Mouse (Mus musculus): ENCODE measurements around the gene Rad54l. TPM values are rescaled to one million over a fixed set of nuclear protein-coding genes. Genes with fewer than 3 reads are reported as not detected.

Rad54l gene
- total RNA-seq, 2 experiments from 2014 or later = 0.28 to 0.71 TPM

DNA sequence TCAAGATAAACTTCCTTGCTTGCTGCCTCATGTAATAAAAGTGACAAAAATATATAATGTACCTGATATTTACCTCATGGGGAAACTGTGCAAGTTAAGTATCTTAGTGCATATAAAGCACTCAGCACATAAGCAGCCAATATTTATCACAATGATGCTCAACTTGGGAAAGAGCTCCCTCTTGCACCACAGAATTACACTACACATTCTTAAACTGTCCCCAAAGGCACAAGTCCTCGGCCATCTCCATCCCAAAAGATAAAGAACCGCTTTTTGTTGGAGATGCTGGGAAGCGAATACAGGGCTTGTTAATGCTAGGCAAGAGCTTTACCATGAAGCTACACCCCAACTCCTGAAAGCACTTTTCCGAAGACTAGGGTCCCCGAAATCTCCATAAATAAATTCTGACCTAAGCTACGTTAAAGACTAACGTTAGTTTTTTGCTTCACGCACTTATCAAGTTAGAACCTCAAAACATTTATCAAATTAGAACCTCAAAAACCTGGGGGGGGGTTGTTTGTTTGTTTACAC, 49.3 kb downstream of the Rad54l start:
- no peak for DNase-seq (ENCODE audit: low spot score)

DNA sequence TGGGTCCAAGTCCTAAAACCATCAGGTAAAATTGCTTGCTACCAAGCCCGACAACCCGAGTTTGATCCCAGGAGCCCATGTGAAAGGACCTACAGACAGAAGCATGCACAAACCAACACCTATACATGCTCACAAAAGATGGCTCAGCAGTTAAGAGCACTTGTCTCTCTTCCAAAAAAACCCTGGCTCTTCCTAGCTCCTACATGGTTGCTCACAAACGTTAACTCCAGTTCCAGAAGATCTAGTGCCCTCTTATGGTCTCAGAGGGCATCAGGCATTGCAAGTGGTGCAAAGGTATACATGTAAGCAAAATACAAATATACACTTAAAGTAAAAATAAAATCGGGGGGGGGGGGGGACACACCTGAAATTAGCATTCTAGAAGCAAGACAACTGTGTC, 50.3 kb downstream of the Rad54l start:
- no peak for DNase-seq (ENCODE audit: low spot score)

DNA sequence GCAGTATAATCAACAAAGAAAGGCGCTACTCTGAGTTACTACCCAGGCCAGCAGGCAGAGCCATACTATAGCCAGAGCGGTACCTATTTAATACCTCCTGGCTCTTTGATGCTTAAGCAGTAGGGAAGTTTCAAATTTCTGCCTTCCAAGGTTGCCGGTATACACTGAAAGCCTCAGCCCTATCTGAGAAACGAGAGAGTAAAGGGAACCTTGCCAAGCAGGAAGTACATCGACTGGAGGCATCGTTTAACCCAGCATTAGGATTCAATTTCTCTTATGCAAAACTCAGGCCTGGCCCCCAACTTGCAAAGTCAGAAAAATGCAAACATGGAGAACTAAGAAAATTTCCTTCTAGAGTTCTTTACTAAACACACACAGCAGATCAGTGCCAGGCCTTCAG, 53.4 kb downstream of the Rad54l start:
- DNase-seq (ENCODE audit: low spot score) = no peak

DNA sequence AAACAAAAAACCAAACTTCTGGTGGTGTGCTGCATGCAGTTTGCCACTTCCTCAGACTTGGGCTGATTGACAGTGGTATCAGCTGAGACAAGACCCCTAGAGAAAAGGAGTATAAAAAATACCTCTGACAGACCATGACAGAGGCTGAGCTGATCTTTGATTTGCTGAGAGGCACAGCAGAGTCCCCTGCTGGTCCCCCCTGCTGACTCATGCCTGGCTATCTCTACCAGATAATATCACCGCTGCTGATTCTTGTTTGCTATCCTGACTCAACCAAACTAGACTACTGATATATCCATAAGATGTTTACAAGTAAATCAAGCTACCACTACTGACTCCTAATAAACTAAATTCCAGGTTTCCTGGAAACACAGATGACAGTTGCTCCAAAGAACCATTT, 59.6 kb downstream of the Rad54l start:
- DNase-seq (ENCODE audit: low spot score) = no peak

DNA sequence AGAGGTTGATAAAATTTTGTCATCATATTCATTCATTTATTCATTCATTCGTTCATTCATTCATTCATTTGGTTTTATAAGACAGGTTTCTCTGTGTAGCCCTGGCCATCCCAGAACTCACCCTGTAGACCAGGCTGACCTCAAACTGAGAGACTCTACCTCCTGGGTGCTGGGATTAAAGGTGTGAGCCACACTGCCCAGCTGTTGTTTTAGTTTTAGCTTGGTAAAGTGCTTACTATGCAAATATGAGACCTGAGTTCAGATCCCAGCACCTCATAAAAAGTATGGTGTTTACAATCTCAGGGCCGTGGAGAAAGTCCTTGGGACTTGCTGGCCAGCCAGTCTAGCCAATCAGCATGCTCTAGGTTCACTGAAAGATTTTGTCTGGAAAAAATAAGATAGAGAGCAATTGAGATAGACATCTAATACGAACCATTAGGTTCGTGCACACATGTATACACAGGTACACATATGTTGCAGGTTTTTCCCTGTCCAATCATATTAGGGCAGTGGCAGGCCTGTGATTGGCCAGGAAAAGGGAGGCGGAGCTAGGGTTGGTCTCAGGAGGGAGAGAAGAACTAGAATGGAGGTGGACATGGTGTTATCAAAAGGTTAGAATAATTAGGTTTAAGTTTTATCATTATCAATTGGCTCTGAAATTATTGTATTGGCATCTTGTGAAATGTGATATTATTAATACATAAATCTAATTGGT, 64.3 kb downstream of the Rad54l start:
- no peak for DNase-seq (ENCODE audit: low spot score)

DNA sequence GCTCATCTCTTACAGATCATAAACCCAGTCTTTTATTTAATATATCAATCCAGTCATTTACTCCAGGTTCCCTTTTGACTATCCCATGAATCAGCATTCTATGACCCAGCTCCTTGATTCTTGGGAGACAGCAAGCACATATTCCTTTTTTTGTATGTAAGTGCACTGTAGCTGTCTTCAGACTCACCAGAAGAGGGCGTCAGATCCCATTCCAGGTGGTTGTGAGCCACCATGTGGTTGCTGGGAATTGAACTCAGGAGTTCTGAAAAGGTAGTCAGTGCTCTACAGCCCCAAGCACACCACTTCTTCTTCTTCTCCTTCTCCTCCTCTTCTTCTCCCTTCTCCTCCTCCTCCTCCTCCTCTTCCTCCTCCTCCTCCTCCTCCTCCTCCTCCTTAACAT, 65.9 kb downstream of the Rad54l start:
- DNase-seq (ENCODE audit: low spot score) = no peak

DNA sequence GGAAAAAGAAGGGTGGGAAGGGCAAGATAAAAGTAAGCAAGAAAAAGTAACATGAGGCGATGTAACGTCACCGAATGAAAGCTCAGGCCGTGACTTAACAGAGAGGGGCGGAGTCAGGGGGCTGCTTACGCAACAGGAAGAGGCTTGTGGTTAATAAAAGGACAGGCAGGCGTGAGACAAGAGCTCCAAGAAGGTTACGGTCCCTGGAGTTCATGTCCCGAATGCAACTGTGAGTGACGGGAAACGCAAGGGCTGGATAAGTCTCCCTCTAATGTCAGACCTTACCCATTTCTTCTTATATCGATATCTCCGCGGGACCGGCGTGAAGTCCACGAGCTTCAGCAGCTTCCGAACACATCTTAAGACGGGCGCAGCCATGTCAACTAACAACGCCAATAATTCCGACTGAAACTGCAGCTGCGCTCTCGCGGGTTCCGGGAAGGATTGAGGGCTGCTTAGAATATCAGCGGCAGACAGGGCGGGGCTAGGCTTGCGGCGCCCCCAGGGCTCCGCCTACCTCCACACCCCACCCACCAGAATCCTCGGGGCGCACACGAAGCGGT, 70.0 kb downstream of the Rad54l start, which contains the start of gene Nsun4:
TSS of gene Nsun4 (minus strand) at position 478 of the 563 bp plus-strand sequence.
- peak; percentile 91 for DNase-seq (ENCODE audit: low spot score)

DNA sequence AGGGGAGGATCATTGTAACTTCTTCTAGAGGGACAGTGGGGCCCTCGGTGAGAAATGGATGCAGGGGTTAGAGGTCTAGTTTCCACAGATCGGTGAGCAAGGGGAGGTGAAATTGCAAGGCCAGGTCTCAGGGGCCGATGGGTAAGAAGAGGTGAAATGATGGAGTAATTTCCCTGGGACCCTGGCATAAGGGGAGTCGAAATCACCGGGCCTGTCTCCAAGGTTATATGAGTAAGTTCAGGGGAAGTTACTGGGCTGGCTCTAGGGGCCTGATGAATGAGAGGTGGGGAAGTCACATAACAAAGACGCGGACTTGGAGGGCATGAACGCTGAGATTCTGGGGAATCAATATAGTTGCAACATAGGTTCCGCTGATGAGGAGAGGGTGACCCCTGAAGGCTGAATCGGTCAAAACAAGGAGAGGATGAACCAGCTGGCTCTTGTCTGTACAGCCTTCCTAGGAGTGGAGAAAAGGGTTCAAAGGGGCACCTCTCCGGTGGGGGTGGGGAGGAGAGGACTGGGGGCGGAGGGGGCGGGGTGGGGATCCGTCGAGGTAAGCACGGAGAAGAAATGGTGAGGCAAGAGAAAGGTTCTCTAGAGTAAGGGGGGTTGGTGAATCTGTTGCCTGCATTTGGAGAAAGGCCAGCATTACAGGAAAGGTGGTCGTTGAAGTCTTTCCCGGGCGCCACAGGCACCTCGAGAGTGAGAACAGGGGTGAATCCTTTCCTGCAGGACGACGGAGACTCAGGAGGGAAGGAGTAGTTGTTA, 70.8 kb downstream of the Rad54l start:
- DNase-seq (ENCODE audit: low spot score) = no peak

DNA sequence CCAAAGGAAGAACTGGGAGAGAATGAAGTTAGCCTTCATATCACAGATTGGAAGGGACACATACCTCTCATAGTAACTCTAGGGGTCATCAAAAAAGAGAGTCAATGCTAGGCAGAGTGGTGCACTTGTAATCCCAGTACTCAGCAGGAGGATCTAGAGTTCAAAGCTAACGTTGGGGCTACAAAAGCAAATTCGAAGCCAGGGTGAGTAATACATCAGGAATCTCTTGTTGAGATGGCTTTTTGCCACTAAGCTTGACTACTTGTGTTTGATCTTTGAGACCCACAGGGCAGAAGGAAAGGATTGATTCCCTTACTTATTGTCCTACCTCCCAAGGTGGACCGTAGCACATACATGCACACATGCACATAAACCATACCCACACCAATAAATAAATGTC, 74.3 kb downstream of the Rad54l start:
- no peak for DNase-seq (ENCODE audit: low spot score)

DNA sequence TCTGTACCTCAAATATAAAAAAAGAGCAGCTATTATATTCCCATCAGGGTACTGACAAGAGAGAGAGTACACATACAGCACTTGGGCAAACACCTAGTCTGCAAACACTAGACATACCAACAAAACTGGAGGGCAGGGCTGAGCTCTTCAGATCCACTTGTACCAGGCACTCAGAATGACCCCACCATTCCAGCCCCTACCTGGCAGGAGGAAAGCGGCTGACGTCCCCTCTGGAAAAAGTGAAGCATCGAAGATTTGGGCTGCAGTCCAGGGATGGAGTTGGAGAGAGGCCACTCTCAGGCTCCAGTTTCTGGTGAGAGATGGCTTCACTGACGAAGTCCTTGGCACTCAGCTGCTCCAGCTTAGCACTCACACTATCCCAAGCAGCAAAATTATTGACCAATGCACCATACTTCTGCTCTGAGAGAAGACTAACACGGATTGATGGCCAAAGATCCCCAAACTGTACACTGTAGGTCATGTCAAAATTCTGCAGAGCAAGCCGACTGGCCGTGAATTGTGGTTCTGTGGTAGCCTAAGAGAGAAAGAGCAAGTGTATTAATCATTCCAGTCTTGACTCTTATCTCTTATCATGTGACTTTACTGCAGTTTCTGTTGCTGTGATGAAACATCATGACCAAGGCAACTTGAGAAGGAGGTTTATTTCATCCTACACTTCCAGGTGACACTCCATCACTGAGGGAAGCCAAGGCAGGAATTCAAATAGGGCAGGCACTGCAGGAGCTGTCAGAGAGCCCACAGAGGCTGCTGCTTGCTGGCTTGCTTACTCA, 75.2 kb downstream of the Rad54l start:
- peak; percentile 68 for DNase-seq (ENCODE audit: low spot score)

DNA sequence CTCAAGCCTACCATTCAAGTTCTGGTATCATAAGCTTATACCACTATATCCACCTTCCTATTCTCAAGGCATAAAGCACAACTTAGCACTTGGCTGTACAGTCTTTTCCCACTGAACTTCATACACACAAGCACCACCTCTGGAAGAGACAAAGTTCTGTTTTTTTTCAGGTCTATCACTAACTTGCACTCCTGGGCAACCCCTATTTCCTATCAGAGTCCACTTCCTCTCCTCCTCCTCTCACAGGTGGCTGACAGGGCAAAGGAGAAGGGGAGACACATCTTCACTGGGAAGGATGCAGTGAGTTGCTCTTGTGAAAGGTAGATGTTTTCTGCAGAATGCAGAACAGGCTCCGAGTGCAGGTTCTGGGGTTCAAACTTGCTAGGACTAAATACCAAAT, 75.8 kb downstream of the Rad54l start:
- DNase-seq (ENCODE audit: low spot score) = no peak

DNA sequence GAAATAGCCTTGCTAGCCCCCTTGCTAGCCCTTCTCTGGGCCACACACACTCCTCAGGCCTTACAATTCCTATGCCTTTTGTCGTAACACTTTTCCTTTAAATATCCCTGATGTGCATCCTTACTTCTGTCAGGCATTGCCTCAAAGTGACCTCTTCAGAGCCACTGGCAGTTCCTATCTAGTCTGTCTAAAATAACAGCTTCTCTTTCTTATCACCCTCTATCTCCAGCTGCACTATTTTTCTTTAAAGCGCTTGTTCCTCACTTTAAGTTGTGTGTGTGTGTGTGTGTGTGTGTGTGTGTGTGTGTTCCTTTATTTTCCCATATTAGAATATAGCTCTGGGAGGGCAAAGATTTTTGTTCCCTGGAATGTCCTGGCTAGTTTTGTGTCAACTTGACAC, 76.9 kb downstream of the Rad54l start:
- no peak for DNase-seq (ENCODE audit: low spot score)

Other genes starting within 250 kb of the Rad54l start
- not detected for gene Kncn, start 239.3 kb downstream of the Rad54l start, total RNA-seq (2021)
- not detected for gene 6430628N08Rik, start 233.0 kb downstream of the Rad54l start, total RNA-seq (2021)
- gene Dmbx1, start 183.8 kb downstream of the Rad54l start, total RNA-seq (2021) = not detected
- under 1 TPM; 0.09 to 0.19 TPM for gene Faah, start 105.8 kb downstream of the Rad54l start, total RNA-seq (2021)
- gene Nsun4, start 69.8 kb downstream of the Rad54l start, total RNA-seq (2021) = 10 to 100 TPM; 13.2 to 14.2 TPM
- 100 to 1,000 TPM; 730 to 801 TPM for gene Uqcrh, start 48.6 kb downstream of the Rad54l start, total RNA-seq (2021)
- gene Lrrc41, start 48.4 kb downstream of the Rad54l start, total RNA-seq (2021) = 10 to 100 TPM; 18.1 to 18.2 TPM
- gene Pomgnt1, start 150 bp upstream of the Rad54l start, total RNA-seq (2021) = 10 to 100 TPM; 46.1 to 49.9 TPM
- 1 to 10 TPM; 5.6 to 5.8 TPM for gene Lurap1, start 27.6 kb upstream of the Rad54l start, total RNA-seq (2021)
- gene Tspan1, start 43.9 kb upstream of the Rad54l start, total RNA-seq (2021) = not detected
- gene 1700042G07Rik, start 49.7 kb upstream of the Rad54l start, total RNA-seq (2021) = not detected
- gene Gm49337, start 49.7 kb upstream of the Rad54l start, total RNA-seq (2021) = under 1 TPM; 0.50 to 0.62 TPM
- gene Pik3r3, start 97.9 kb upstream of the Rad54l start, total RNA-seq (2021) = 1 to 10 TPM; 5.2 to 6.3 TPM

Data from gastrocnemius, adult 18-20 months (tissue).